Mouse (Mus musculus) mature B cell (primary cell): ENCODE measurements around the gene Kcnc2.

Source experiments
- in situ Hi-C: fragments of 300-500 bp; cut with MboI; formaldehyde crosslinking; loops from 2 replicates; pipeline ENCODE4 v1.14.3; 2019

Kcnc2 gene

GRCm38 (mm10) chr10:112394399-112394970 is 123.6 kb downstream of the Kcnc2 start:
- in situ Hi-C loops: no loop called here

DNA sequence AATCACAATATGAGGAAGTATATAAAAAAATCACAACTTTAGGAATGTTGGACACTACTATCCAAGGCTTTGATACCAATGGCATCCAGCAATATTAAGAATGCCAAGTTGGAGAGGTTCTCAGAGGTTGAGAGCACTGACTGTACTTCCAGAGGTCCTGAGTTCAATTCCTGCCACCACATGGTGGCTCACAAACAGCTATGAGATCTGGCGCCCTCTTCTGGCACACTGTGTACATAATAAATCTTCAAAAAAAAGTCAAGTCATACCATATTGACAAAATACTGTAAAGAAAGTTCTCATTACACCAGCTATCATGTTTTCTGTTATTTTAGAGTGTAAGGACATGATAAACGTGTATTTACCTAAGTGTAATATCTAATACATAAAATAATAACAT is 126.3 kb downstream of the Kcnc2 start:
- in situ Hi-C loops: no loop called here

DNA sequence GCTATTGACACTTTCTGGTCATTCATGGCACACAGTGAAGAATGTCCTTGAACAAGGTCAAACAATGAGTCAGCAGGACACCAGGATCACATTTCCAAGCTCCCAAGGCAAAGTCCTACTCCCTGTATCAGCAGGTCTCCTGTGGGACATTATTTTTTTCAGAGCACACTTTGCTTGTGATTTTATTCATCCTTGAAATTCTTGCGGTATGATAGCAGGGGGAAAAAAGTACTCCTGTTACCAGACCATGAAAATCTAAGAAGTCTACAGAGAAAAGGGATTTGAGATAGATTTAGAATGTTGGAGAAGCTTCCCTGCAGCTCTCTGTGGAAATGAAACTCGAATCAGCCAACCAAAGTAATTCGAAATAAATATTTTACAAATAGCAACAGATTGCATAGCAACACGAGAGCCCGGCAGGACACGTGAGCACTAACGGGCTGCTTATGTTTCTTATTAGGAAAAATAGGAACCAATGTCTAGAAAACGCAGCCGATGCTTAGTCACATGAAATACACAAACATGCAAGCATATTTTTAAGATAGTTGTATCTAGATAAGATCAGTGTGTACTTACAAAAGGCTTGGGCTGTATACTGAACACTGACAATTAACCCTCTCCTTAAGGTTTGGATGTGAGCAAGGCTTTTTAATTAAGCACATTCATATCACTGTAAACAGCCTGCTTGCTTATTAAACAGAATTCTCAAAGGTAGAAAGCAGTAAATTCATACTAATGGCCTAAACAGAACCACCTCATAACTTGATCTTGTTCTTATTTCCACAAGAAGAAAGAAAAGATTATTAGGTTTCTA is 129.9 kb downstream of the Kcnc2 start:
- in situ Hi-C loops: no loop called here

- in situ Hi-C loops: no loop called here
Measured at GRCm38 (mm10) chr10:112409525-112409924, 138.6 kb downstream of the Kcnc2 start.

DNA sequence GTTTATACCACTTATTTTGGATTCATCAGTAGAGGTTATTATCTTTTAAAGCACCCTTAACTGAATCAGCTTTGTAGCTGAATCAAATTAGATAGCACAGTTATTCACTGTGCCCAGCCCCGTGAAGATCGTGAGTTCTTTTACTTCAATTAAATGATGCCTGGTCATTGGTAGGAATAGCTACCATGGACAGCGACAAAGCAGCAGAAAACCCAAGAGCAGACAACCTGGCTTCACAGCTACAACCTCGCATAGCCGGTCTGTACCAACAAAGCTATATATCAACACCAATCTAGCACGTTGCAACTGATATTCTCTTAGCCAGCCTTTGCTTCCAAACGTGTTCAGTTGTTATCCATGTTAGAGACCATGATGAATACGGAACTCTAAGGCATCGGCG is 152.4 kb downstream of the Kcnc2 start:
- in situ Hi-C loops: no loop called here

- in situ Hi-C loops: no loop called here
Measured at GRCm38 (mm10) chr10:112436950-112437349, 166.0 kb downstream of the Kcnc2 start.

DNA sequence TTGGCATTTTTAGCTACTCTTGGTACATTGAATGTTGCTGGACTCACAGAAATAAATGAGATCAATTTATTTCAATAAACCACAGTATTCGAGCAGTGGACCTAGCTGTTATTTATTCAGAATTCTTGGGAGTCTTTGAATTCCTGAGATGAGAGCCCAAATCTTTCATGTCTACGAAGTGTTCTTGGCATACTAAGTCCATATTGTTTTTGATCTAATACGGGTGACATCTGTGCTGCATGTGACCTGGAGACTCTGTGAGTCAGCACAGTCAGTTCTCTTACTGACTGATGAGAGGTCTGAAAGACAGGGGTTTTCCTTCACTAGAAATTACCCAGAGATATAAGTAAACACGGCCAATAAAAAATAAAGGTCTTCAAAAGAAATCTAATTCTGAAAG is 173.7 kb downstream of the Kcnc2 start:
- in situ Hi-C loops: no loop called here

GRCm38 (mm10) chr10:112450910-112451309 is 180.0 kb downstream of the Kcnc2 start:
- in situ Hi-C loops: no loop called here

GRCm38 (mm10) chr10:112468689-112469384 is 197.9 kb downstream of the Kcnc2 start:
- in situ Hi-C loops: no loop called here

DNA sequence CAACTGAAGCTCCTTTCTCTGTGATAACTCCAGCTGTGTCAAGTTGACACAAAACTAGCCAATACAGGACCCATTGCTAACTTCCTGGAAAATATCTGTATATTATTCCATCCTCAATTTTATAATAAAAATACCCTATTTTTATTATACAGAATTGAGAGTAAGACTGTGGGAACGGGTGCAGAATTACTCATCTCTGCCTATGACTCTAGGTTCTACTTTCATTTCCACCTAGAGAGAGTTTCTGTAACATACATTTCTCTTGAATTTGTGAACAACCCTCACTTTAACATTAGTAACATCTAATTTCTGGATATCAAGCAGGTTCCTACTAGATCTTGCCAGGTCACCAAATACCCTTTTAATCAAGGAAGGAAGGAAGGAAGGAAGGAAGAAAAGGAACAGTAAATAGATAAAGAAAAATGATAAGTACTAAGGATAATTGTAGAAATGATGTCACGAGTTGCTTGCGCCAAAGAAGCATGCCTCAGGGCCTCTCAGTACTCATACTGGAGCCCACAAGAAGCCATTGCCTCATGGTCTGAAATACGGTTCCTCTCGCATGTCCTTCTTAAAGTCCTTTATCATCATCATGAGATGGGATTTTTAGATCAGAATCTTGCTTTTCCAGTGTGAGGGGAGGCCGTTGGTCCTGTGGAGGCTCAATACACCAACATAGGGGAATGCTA is 203.3 kb downstream of the Kcnc2 start:
- in situ Hi-C loops: no loop called here

DNA sequence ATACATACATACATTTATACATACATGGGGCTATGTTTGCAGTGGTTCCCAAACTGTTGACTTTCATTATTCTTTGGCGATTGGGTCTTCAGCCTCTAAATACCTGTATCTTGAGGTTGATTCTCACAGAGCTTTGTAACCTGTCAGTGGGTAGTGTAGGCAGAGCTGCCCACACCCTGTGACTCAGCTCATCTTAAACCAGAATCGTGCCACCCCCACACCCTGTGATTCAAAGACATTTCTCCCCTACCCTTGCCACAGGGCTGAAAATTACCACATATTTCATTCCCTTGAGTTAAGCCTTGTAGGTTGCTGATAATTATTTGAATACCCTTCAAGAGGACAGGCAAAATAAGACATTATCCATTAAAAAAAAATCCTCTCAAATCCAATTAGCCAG is 210.5 kb downstream of the Kcnc2 start:
- in situ Hi-C loops: no loop called here

DNA sequence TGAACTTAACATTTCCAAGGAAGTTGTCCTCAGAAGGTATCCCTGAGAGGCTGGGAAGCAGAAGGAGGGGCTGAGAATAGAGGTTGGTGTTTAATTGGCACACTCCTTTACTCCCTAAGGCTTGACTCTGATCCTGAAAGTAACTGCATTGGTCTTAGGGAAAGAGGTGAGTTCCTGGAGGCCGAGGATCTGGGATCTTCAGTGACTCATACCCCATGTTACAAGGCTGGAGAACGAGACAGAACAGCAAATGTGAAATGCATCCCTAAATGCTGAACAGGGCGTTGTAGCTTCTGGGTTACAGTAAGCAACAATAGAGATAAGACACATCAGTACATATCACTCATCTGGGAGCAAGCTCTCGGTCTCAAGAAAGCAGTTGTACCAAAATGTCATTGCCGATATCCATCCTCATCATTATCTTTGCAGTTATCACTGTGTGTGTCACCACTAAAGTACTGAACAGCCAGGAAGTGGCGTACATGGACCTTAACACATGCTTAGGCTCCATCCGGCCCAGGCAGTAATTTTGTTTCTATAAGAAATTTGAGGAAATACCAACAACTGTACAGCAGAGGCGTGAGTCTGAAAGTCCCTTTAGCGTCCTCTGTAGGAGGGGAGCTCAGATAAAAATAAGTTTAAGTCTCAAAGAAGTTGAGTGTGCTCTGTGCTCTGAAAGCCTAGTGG is 211.1 kb downstream of the Kcnc2 start:
- in situ Hi-C loops: no loop called here

DNA sequence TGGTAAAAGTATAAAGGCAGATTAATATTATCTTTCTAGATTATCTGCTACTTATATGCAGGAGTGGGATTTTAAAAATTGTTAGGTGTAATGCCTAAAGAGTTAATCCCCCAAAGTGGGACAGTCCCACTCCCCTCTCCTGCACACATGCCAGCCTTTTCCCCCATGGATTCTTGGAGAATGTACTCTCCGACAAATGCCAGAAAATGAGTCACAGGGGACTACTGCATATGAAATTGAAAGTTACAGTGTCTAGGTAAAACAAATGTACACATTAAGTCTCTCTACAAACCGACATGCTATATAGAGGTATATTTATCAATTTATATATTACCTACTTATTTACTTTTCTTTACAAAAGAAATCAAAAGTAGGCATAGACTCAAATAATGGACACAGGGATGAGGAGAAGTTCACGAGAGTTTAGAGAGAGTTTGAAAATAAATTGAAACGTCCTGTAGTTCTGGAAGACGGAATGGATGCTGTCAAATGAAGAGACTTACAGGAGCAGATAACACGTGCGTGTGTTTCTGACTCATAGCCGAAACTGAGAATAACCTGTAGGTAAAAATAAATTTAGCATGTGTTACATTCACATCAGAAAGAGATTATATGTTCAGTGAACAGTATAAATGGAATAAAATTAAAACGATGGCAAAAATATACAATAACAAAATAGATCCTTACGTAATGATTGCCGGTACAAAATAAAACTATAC is 213.6 kb downstream of the Kcnc2 start:
- in situ Hi-C loops: no loop called here

DNA sequence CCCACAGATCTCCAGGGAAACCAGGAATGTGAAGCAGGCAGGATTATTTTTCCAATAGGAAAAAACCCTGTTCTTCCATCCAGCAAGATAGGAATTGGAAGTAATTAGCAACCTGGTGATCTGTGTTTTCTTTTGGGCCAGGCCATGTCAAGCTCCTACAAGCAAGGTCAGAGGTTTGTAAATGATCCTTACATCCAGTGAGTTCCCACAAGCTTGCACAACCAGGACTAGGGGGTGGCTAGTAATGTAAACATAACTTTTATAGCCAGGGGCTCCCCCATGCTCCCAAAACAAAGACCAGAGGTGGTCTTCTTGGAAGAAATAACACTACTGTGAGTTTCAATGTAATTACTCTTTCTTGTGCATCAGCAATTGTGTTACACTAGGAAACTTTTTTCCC is 214.9 kb downstream of the Kcnc2 start:
- in situ Hi-C loops: no loop called here

DNA sequence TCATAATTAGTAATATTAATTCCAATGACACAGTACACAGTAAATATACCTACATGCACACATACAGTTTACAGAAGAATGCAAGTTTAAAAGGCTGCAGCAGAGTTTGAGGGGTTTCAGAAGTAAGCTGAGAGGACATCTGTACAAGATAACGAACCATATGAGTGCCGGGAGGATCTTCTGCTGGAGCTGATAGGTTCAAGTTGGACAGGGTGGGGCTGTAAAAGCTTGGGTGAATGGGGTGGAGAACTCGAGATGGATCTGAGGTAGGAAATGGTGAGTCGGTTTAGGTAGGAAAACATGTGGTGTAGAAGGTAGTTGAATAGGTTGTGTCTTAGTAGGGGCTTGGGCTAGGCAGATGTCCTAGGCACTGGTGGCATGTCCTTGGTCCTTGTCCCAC is 217.8 kb downstream of the Kcnc2 start:
- in situ Hi-C loops: no loop called here
